Mouse (Mus musculus) gastrocnemius, postnatal 10 days (tissue): ENCODE data around the gene Csta1. TPM values are rescaled to one million over a fixed set of nuclear protein-coding genes. Genes with fewer than 3 reads are reported as not detected.
A peak's percentile ranks its signal among the peaks of the same experiment; 100 is the strongest.
"Not testable (repeated sequence)": the region's sequence is repeated elsewhere in the genome, so short reads cannot be mapped to it uniquely, and the experiment has no call there.

ENCODE experiments used
- DNase-seq: peaks from one replicate; pipeline ENCODE4 v3.0.0; 2021; ENCODE audit warnings: mixed read lengths
- long read RNA-seq, 2 experiments: library from polyadenylated mRNA; stranded (forward); transcript quantifications; one replicate each; pipeline ENCODE4 v2.0.0; 2021
- total RNA-seq, 2 experiments: library from RNA; stranded (reverse); gene quantifications; 2 replicates each; pipeline ENCODE4 v1.2.3; 2021

The Csta1 gene
- total RNA-seq = not detected
- long read RNA-seq, experiment 1 = 0 reads
- long read RNA-seq, experiment 2, partial matches to known transcripts = 0 of 1 reads
- long read RNA-seq, experiment 2, other reads (novel, unspliced or antisense) = 1 of 1 reads

- no peak for DNase-seq
Measured at GRCm38 (mm10) chr16:36131141-36131540, at the start of gene Csta1. Csta1 (minus strand) TSS chr16:36131241.

DNA sequence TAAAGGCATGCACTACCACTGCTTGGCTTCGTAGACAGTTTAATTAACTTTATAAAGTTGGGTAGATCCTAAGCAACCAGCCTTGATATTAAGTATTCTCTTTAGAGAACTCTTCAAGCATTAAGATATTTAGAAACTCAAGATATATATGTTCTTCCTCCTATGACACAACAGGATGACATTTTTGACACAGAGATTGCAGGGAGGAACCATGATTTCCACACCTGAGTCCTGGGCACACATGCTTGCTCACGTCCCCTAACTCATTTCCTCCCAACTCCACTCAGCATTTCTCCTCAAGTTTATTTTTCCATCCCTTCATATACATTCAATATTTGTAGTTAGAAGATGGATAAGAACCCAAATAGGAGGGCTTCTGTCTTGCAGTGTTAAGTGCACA is 48.9 kb upstream of the Csta1 start:
- DNase-seq = no peak

- DNase-seq = no peak
Measured at GRCm38 (mm10) chr16:36176108-36176507, 45.1 kb upstream of the Csta1 start.

DNA sequence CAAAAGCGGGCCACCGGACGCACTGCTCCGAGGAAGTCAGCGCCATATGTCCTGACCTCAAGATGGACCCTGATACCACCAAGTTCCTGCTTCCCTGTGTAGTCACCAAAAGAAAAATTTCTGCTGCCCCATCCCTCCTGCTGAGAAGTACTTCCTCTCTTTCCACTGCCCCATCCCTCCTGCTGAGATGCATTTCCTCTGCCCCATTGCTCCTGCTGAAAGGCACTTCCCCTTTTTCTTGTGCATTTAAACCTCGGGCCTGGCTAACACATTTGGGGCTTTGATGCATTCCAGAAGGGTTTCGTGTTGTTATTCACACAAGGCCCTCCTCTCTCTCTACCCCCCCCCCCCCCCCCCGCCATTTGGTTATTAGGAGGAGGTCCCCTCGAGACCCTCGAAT is 36.8 kb upstream of the Csta1 start:
- not testable (repeated sequence) for DNase-seq

- DNase-seq = no peak
Measured at GRCm38 (mm10) chr16:36156402-36156975, 25.4 kb upstream of the Csta1 start, which contains the start of gene Stfa2l1. Stfa2l1 (plus strand) TSS chr16:36156811.

GRCm38 (mm10) chr16:36138201-36138600 is 7.2 kb upstream of the Csta1 start:
- no peak for DNase-seq

DNA sequence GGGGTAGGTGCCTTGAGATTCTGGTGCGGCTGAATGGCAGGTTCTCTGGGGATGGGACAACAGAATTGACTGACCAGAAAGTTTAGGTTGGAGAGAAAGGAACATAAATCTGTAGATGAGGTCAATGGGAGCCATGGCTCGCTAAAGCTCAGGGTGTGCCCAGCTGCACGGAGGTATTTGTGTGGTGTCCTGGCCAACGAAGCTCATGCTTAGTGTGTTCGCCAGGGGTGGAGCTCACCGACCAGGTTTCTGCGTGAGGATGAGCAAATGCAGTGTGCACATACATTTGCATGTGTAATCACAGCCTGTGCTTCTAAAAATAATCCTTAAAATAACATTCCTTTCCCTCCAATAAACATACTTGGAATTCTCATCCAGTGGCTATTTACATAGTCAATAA is 2.9 kb downstream of the Csta1 start:
- DNase-seq = no peak

- DNase-seq = not testable (repeated sequence)
Measured at GRCm38 (mm10) chr16:36115751-36116150, 15.3 kb downstream of the Csta1 start.

GRCm38 (mm10) chr16:36111486-36111885 is 19.6 kb downstream of the Csta1 start:
- not testable (repeated sequence) for DNase-seq

DNA sequence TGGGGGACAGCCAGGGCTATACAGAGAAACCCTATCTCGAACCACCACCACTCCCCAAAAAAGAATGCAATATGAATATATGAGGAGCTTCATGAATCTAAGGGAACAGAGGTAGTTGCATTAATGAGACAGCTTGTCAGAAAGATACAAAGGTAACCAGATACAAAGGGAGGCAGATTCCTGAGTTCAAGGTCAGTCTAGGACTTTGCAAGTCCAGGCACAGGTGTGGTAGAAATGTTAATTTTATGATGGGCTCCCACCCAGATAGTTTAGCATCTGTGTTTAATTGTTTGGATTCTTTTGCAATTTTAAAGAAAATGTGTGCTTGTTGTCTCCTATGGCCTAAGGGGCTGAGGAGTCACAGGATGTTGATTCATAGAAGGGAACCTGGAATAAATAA is 28.8 kb downstream of the Csta1 start:
- DNase-seq = no peak

- no peak for DNase-seq
Measured at GRCm38 (mm10) chr16:36101526-36101925, 29.5 kb downstream of the Csta1 start.

GRCm38 (mm10) chr16:36097813-36098499 is 33.1 kb downstream of the Csta1 start:
- not testable (repeated sequence) for DNase-seq

DNA sequence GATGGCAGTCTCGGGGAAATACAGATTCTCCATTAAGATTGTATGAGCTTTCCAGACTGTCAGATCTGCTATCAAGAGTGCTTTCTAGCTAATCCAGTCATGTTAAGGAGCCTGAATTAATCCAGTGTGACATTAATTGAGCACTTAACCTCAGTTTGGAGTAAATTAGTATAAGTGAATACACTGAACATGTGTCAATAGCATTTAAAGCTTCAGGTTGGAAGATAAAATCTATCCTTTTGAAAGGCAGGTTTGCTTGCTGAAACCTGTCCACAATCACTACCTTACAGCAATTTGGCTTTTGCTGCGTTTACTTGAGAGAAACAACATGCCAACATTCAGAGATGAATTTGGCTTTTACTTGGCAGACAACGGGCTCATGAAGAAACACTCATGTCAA is 37.0 kb downstream of the Csta1 start:
- DNase-seq = no peak

DNA sequence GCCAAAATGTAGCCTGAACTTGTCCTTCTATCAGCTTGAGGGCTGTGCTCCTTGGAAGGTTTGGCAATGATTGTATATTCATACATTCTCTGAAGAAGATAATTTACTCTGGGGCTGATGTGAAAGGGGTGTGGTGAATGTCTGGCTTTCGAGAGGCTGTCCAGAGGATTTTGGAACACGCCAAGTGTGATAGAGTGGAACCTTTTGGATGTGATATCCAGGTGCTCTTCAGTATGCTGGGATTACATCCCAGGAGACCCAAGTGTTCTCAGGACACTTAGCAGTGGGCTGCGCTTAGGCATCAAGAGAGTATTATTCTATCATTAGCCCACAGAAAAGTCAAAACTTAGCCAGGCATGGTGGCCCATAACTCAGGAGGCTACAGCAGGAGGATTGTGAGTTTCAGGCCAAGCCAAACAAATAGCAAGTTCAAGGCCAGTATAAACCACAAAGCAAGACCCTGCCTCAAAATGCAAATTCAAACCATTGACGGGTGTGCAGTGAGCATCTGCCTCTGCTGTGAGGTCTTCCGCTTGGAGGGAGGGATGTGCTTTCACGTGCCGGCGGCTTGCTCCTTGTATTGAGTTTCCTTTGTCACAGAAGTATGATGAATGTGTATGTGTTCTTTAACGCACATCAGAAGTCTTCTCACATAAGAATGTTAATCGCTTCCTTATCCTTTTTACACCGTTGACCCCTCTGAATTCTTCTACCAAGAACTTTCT is 40.1 kb downstream of the Csta1 start:
- no peak for DNase-seq

GRCm38 (mm10) chr16:36089850-36090616 is 41.0 kb downstream of the Csta1 start:
- no peak for DNase-seq

DNA sequence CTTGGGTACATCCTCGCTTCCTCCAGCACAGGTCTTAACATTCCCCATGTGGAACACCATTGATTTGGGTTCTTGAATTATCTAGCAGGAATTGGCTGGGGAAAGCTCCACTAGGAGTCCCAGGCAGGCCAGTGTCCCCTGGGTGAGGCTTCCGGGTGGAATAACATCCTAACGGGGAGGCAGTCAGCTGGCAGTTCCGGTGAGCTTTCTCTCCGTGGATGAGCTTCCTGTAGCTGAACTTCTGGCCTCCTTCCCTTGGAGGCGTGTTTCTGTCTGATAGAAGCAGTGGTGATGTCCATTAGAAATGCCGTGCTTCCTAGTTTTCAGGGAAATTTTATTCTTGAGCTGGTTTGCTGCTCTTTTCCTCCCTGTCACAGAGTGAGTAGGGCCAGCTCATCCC is 42.0 kb downstream of the Csta1 start:
- no peak for DNase-seq

DNA sequence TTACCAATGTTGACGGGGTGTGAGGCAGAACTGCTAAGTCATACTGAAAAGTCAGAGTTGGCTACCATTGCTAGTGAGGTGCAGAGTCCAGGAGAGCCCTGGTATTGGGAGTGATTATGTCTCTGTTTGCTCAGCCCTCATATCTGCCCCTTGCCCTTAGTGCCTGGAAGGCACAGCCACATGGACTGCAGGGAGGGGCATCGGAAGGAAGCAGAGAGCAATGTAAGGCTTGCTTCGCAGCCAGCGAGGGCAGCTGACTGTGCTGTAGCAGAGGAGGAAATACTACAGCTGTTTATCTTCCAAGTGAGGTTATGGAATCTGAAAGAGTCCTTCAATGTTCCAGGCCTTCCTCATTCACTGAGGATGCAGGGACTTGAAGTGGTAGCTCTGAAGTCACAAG is 43.2 kb downstream of the Csta1 start:
- DNase-seq = no peak

GRCm38 (mm10) chr16:36079916-36080315 is 51.1 kb downstream of the Csta1 start:
- no peak for DNase-seq

DNA sequence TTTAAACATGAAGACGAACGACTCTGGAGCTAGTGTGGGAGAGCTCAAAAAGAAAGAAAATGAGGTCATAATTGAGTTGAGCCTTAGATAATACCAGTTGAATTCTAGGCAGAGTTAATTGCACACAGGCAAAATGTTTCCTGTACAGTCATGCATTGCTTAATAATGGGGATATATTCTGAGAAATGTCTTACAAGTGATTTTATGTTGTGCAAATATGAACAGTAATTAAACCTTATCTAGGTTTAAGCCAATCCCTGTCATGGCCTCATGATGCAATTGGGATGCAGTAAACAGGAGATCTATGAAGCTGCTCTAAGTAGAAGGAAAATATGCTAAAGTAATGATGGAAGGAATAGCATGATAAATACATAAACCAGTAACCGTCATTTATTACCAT is 56.3 kb downstream of the Csta1 start:
- no peak for DNase-seq

DNA sequence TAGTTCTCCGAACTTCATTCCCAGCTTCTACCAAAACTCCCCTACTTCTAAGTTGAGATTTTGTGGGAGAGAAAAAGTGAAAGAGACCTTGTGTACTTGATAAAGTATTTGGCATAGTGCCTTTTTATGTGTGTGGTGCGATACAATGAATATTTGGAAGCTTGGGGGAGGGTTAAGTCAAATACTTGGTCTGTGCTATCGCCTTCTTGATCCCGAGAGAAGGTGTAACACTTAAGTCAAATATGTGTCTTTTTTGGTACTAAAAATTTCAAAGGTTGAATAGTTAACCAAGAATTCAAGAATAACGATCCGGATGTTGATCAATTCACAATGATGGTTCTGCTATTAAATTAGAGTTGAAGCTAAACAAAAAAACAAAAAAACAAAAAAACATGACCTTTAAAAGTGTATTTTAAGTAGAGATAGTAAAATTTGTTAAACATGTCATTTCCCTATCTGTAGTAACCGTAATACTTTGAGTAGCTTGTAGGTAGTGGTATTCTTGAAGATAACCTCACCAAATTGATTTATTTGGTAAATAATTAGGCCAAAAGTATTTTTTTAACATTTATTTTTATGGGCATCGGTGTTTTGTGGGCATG is 58.5 kb downstream of the Csta1 start:
- DNase-seq = no peak

GRCm38 (mm10) chr16:36071450-36072379 is 59.3 kb downstream of the Csta1 start, which contains the start of the genes Fam162a and Ccdc58:
Fam162a (minus strand) TSS chr16:36071594.
Ccdc58 (plus strand) TSS chr16:36071685.
- DNase-seq = peak; percentile 96
